Mouse (Mus musculus) liver, adult 2 months (tissue): ENCODE data around the gene Paqr9. TPM values are rescaled to one million over a fixed set of nuclear protein-coding genes. Genes with fewer than 3 reads are reported as not detected.

Experiments
- DNase-seq: peaks from one replicate; pipeline ENCODE4 v3.0.0-alpha.2; 2011; ENCODE audit warnings: low read depth, low spot score; ENCODE audit errors: extremely low read depth
- H3K27ac ChIP-seq: fragments of 200-500 bp; replicated peaks from 2 replicates; pipeline ENCODE4 v1.5.1; 2012; ENCODE audit warnings: low read depth, mild to moderate bottlenecking, control low read depth, inconsistent platforms, low read length; ENCODE audit not compliant: insufficient read depth
- H3K27me3 ChIP-seq: fragments of 200-500 bp; 2 replicates; pipeline ENCODE4 v1.6.1; 2012; ENCODE audit warnings: mild to moderate bottlenecking, moderate library complexity, low read length, inconsistent platforms; ENCODE audit not compliant: control insufficient read depth, insufficient read depth
- H3K36me3 ChIP-seq: fragments of 200-500 bp; 2 replicates; pipeline ENCODE4 v1.6.1; 2012; ENCODE audit warnings: low read length, inconsistent platforms; ENCODE audit not compliant: control insufficient read depth, insufficient read depth
- H3K4me1 ChIP-seq: fragments of 200-500 bp; 2 replicates; pipeline ENCODE4 v1.6.1; 2011; ENCODE audit warnings: low read length; ENCODE audit not compliant: control insufficient read depth, insufficient read depth
- H3K4me3 ChIP-seq: fragments of 200-500 bp; 2 replicates; pipeline ENCODE4 v1.5.1; 2011; ENCODE audit warnings: low read depth, mild to moderate bottlenecking, control low read depth, low read length, moderate library complexity; ENCODE audit not compliant: insufficient read depth
- H3K79me2 ChIP-seq: fragments of 200-500 bp; 2 replicates; pipeline ENCODE4 v1.6.1; 2012; ENCODE audit warnings: inconsistent platforms, mild to moderate bottlenecking, low read length, moderate library complexity; ENCODE audit not compliant: control insufficient read depth, insufficient read depth
- H3K9ac ChIP-seq: fragments of 200-500 bp; 2 replicates; pipeline ENCODE4 v1.6.1; 2012; ENCODE audit warnings: low read depth, mild to moderate bottlenecking, control low read depth, inconsistent platforms, low read length
- CTCF ChIP-seq: fragments of 200-500 bp; IDR thresholded peaks from 2 replicates; pipeline ENCODE4 v1.5.1; 2011; ENCODE audit warnings: low read depth, low read length, control low read depth
- POLR2A ChIP-seq: fragments of 200-500 bp; IDR thresholded peaks from 2 replicates; pipeline ENCODE4 v1.6.1; 2011; ENCODE audit warnings: low read length, control low read depth; ENCODE audit not compliant: insufficient read depth; ENCODE audit errors: extremely low read depth
- WGBS: fragments of 180-500 bp; shearing (Covaris S2); methylation state at CpG from one replicate; pipeline ENCODE4 v1.1.7; 2018; 5-methylcytosine and 5-hydroxymethylcytosine counted together
- polyA plus RNA-seq: library from polyadenylated mRNA; depleted of rRNA; stranded (reverse); fragments of >200 nt; gene quantifications from 2 replicates; pipeline ENCODE4 v1.2.3, GENCODE M21; 2012
- total RNA-seq: library from RNA; depleted of rRNA; stranded (reverse); fragments of >200 nt; gene quantifications from 2 replicates; pipeline ENCODE4 v1.2.3, GENCODE M21; 2014

Paqr9 gene
- total and polyA plus RNA-seq, 2 experiments = 56.1 to 107 TPM

- peaks cover 40% of the 10 kb centered on the region for H3K4me1 ChIP-seq
These were observed 8.3 kb upstream of the Paqr9 start for GRCm38 (mm10) chr9:95550856-95551774.

GRCm38 (mm10) chr9:95552175-95552705, 7.2 kb upstream of the Paqr9 start:
- peaks cover 43% of the 10 kb centered on the region for H3K4me1 ChIP-seq
- no peaks in the 10 kb centered on the region; the same call in 1 of the 2 replicates for H3K79me2 ChIP-seq
- no peak overlapping the region for H3K4me3 ChIP-seq
- no peak for TF ChIP-seq CTCF
- no peak for TF ChIP-seq POLR2A
- peak overlapping the region; percentile 86 for H3K27ac ChIP-seq
- no peaks in the 10 kb centered on the region for H3K27me3 ChIP-seq
- peak; percentile 96 for DNase-seq
- 0 out of 2 replicates have a peak overlapping the region, but pooled peaks have one; percentile 1 for H3K9ac ChIP-seq
- no peaks in the 10 kb centered on the region for H3K36me3 ChIP-seq
- whole genome bisulfite sequencing = 13% methylated on average over 10 of the region's 10 CpGs

More at GRCm38 (mm10) chr9:95550856-95551774, 8.3 kb upstream of the Paqr9 start:
- TF ChIP-seq POLR2A (no peak), CTCF (no peak)
- Histone ChIP-seq H3K4me3 (no peak overlapping the region), H3K9ac (no peak overlapping the region), H3K79me2 (no peaks in the 10 kb centered on the region; the same call in 1 of the 2 replicates), H3K27me3 (no peaks in the 10 kb centered on the region), H3K36me3 (no peaks in the 10 kb centered on the region), H3K27ac (peak overlapping the region; percentile 55)
- WGBS = 40% methylated on average over 9 of the region's 9 CpGs
- DNase-seq = no peak

GRCm38 (mm10) chr9:95554231-95555221, 4.9 kb upstream of the Paqr9 start:
- peak overlapping the region; percentile 19 for H3K4me3 ChIP-seq
- H3K36me3 ChIP-seq = no peaks in the 10 kb centered on the region
- H3K4me1 ChIP-seq = peaks cover 47% of the 10 kb centered on the region
- peak overlapping the region; percentile 40 for H3K9ac ChIP-seq
- H3K79me2 ChIP-seq = no peaks in the 10 kb centered on the region; the same call in 1 of the 2 replicates
- DNase-seq = peak; percentile 92
- no peaks in the 10 kb centered on the region for H3K27me3 ChIP-seq
- 23% methylated on average over 18 of the region's 18 CpGs for WGBS
- 0 out of 2 replicates have a peak, but pooled peaks have one; percentile 16 for TF ChIP-seq CTCF
- TF ChIP-seq POLR2A = no peak
- H3K27ac ChIP-seq = peak overlapping the region; percentile 86

GRCm38 (mm10) chr9:95555233-95555740, 4.2 kb upstream of the Paqr9 start:
- WGBS = 34% methylated on average over 5 of the region's 5 CpGs
- peaks cover 6% of the 10 kb centered on the region; the same call in 1 of the 2 replicates for H3K79me2 ChIP-seq
- peak overlapping the region; percentile 86 for H3K27ac ChIP-seq
- H3K4me1 ChIP-seq = peaks cover 44% of the 10 kb centered on the region
- peak overlapping the region; percentile 40 for H3K9ac ChIP-seq
- no peak for DNase-seq
- TF ChIP-seq CTCF (no peak), POLR2A (no peak)
- no peak overlapping the region for H3K4me3 ChIP-seq
- H3K27me3 ChIP-seq = no peaks in the 10 kb centered on the region
- H3K36me3 ChIP-seq = no peaks in the 10 kb centered on the region

GRCm38 (mm10) chr9:95556067-95556512, 3.4 kb upstream of the Paqr9 start:
- DNase-seq = no peak
- H3K4me1 ChIP-seq = peaks cover 44% of the 10 kb centered on the region
- H3K9ac ChIP-seq = peak overlapping the region; percentile 0; the same call in 1 of the 2 replicates
- no peak overlapping the region for H3K4me3 ChIP-seq
- H3K27me3 ChIP-seq = no peaks in the 10 kb centered on the region
- peaks cover 4% of the 10 kb centered on the region; the same call in 1 of the 2 replicates for H3K36me3 ChIP-seq
- H3K79me2 ChIP-seq = peaks cover 14% of the 10 kb centered on the region; the same call in 1 of the 2 replicates
- H3K27ac ChIP-seq = peak overlapping the region; percentile 43
- WGBS = 74% methylated on average over 4 of the region's 4 CpGs
- TF ChIP-seq CTCF (no peak), POLR2A (no peak)
